ENCODE assay signal across 10 mouse cellular contexts in the genomic region with DNA sequence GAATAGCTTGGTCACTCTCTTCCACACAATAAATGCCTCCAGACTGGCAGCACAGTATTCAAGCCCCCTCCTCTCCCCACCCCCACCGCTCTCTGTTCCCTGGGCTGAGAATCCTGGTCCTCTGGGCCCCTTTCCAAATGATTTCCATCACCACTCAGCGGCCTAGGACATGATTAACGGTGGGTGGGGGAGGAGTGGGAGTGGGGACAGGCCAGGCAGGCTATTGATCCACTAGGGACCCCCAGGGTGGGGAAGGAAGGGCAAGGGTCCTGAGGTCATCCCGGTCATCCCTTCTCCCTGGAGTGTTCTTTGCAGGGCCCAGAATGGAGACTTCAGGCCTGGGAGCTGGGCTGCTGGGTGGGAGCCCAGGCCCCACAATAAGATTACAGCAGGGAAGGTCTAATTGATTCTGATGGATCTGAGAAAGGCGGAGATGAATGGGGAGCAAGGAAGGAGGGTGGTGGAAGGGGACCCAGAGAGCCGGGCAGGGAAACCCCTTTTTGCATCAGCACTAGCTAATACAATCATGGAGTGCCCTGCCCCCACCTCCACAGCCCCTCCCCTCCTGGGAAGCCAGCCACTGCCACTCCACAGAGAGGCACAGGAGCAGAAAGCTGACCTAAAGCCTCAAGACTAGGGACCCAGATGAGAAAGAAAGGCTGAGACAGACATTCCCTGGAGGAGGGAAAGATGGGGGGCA. TPM values are rescaled to one million over a fixed set of nuclear protein-coding genes. Genes with fewer than 3 reads are reported as not detected.
DNase-seq lines count a peak whose midpoint lies in the region; ATAC-seq lines count a peak whose summit lies in the region.
"Had no signal": no experiment of that assay in that cellular context is flagged by ENCODE, and none has a peak within 500 bp of the region (broad histone marks: within the 10 kb centered on the region; RNA-seq: fewer than 3 reads in every experiment).

No protein-coding gene starts in this region.

- H3K36me3 ChIP-seq in heart, embryonic 13.5 days = no peaks in the 10 kb centered on the region
- H3K36me3 ChIP-seq in midbrain, embryonic 15.5 days (replicated peaks) = no peaks in the 10 kb centered on the region

- H3K27me3 ChIP-seq in heart, embryonic 13.5 days (replicated peaks) = peaks cover 27% of the 10 kb centered on the region
- no peaks in the 10 kb centered on the region for H3K27me3 ChIP-seq in midbrain, embryonic 15.5 days (replicated peaks)

- H3K4me1 ChIP-seq in heart, embryonic 13.5 days = peaks cover 49% of the 10 kb centered on the region
- peaks cover 23% of the 10 kb centered on the region for H3K4me1 ChIP-seq in midbrain, embryonic 15.5 days

- H3K9me3 ChIP-seq in heart, embryonic 13.5 days = no peaks in the 10 kb centered on the region
- no peaks in the 10 kb centered on the region for H3K9me3 ChIP-seq in midbrain, embryonic 15.5 days

- H3K4me2 ChIP-seq in heart, embryonic 13.5 days = no peak overlapping the region
- H3K4me2 ChIP-seq in midbrain, embryonic 15.5 days = no peak overlapping the region

- peak overlapping the region; percentile 54 for H3K27ac ChIP-seq in heart, embryonic 13.5 days (replicated peaks)
- peak overlapping the region; percentile 77 for H3K27ac ChIP-seq in midbrain, embryonic 15.5 days

- 0 out of 2 replicates have a peak overlapping the region, but pooled peaks have one; percentile 53 for H3K9ac ChIP-seq in heart, embryonic 13.5 days
- H3K9ac ChIP-seq in midbrain, embryonic 15.5 days = no peak overlapping the region

- no peak overlapping the region for H3K4me3 ChIP-seq in heart, embryonic 13.5 days
- no peak overlapping the region for H3K4me3 ChIP-seq in midbrain, embryonic 15.5 days

- peak; percentile 14; the same call in 1 of the 2 replicates for ATAC-seq in heart, embryonic 13.5 days (ENCODE audit: extremely low read depth, insufficient number of reproducible peaks, low FRiP score, low TSS enrichment)
- ATAC-seq in midbrain, embryonic 15.5 days (replicated peaks) = peak; percentile 68
- ATAC-seq in granulocyte monocyte progenitor cell, adult 5-6 weeks (replicated peaks; ENCODE audit: poor library complexity, severe bottlenecking) = no peak

- WGBS in heart, embryonic 13.5 days = 35% methylated on average over 6 of the region's 6 CpGs
- 6% methylated on average over 6 of the region's 6 CpGs for WGBS in midbrain, embryonic 15.5 days

- intact Hi-C loops in heart, postnatal 25 days (cut with DNase I) = no loop called here
- intact Hi-C loops in heart, postnatal 14 days (cut with DNase I) = no loop called here

- no peak for DNase-seq in heart, postnatal 25 days (ENCODE audit: low spot score)
- DNase-seq in embryo, embryonic 10.5 days (ENCODE audit: low spot score) = peak; percentile 80
- peak; percentile 43 to 62 for DNase-seq in heart, postnatal 14 days
- no peak for DNase-seq in spleen, adult 18-20 months
- DNase-seq in kidney, adult 18-20 months = no peak
- DNase-seq: kidney, postnatal 36 days; lung, postnatal 14 days had no signal

RNA-seq across cellular contexts. Expression of gene Tns1, which starts 20.4 kb away (rescaled TPM):
- 100 and 105 TPM in 2 replicates for polyA plus RNA-seq in heart, embryonic 13.5 days (2015; fragmentation: Nextera tagmentation; extraction: Ambion mirVana)
- total RNA-seq in heart, postnatal 25 days (2021) = 100 to 1,000 TPM; 679 to 701 TPM
- total RNA-seq in heart, postnatal 14 days (2021) = 100 to 1,000 TPM; 677 to 755 TPM
- 12.5 and 15.2 TPM in 2 replicates for polyA plus RNA-seq in midbrain, embryonic 15.5 days (2015; fragmentation: Nextera tagmentation; extraction: Ambion mirVana)
- total RNA-seq in granulocyte monocyte progenitor cell, adult 5-6 weeks (2014; fragmentation: Nextera tagmentation) = 10.9 and 29.0 TPM in 2 replicates
- 3.0 and 4.7 TPM in 2 replicates for total RNA-seq in granulocyte monocyte progenitor cell, adult 5-6 weeks (2017)

RNA-seq across cellular contexts. Expression of gene Rufy4, which starts 21.5 kb away (rescaled TPM):
- polyA plus RNA-seq in heart, embryonic 13.5 days (2015; fragmentation: Nextera tagmentation; extraction: Ambion mirVana) = 0.20 and 0.48 TPM in 2 replicates
- 1 to 10 TPM; 1.1 to 1.5 TPM for total RNA-seq in heart, postnatal 25 days (2021)
- total RNA-seq in heart, postnatal 14 days (2021) = 1 to 10 TPM; 1.4 to 1.5 TPM
- 0.15 and 0.25 TPM in 2 replicates for polyA plus RNA-seq in midbrain, embryonic 15.5 days (2015; fragmentation: Nextera tagmentation; extraction: Ambion mirVana)
- total RNA-seq in granulocyte monocyte progenitor cell, adult 5-6 weeks (2014; fragmentation: Nextera tagmentation) = 1.4 and 2.0 TPM in 2 replicates
- 0.30 TPM in 1 of 2 replicates, not detected in the other for total RNA-seq in granulocyte monocyte progenitor cell, adult 5-6 weeks (2017)

RNA-seq across cellular contexts. Expression of gene Cxcr2, which starts 50.0 kb away (rescaled TPM):
- 0.09 TPM in 1 of 2 replicates, not detected in the other for polyA plus RNA-seq in heart, embryonic 13.5 days (2015; fragmentation: Nextera tagmentation; extraction: Ambion mirVana)
- under 1 TPM; 0.10 to 0.11 TPM for total RNA-seq in heart, postnatal 25 days (2021)
- under 1 TPM; 0.07 to 0.10 TPM for total RNA-seq in heart, postnatal 14 days (2021)
- 0.05 TPM in 2 replicates for polyA plus RNA-seq in midbrain, embryonic 15.5 days (2015; fragmentation: Nextera tagmentation; extraction: Ambion mirVana)
- 7.9 and 8.7 TPM in 2 replicates for total RNA-seq in granulocyte monocyte progenitor cell, adult 5-6 weeks (2014; fragmentation: Nextera tagmentation)
- 9.4 and 10.3 TPM in 2 replicates for total RNA-seq in granulocyte monocyte progenitor cell, adult 5-6 weeks (2017)

Comparison
In these comparisons a context has a peak if more than half of its experiments do, and no peak if none do; other contexts are left out.
1. DNase-seq: peak in embryo, embryonic 10.5 days (single experiment) and heart, postnatal 14 days (2 of 2); none in heart, postnatal 25 days (single experiment), spleen, adult 18-20 months (0 of 2) and kidney, adult 18-20 months (single experiment).
2. RNA of gene Tns1, which starts 20.4 kb away (total RNA-seq): 677 to 755 TPM in heart, postnatal 14 days and 679 to 701 TPM in heart, postnatal 25 days; 3.0 to 29.0 TPM in granulocyte monocyte progenitor cell, adult 5-6 weeks; every median in the first group is over 10 times any median in the second.
3. RNA of gene Cxcr2, which starts 50.0 kb away (total RNA-seq): 7.9 to 10.3 TPM in granulocyte monocyte progenitor cell, adult 5-6 weeks; 0.10 to 0.11 TPM in heart, postnatal 25 days and 0.07 to 0.10 TPM in heart, postnatal 14 days; every median in the first group is over 4 times any median in the second.